Mouse (Mus musculus) testis, adult 2 months (tissue): ENCODE results near the gene Pibf1. TPM values are rescaled to one million over a fixed set of nuclear protein-coding genes. Genes with fewer than 3 reads are reported as not detected.

Experiments
- H3K27ac ChIP-seq: fragments of 200-500 bp; 2 replicates; pipeline ENCODE4 v1.5.1; 2012; ENCODE audit warnings: low read depth, low read length; ENCODE audit not compliant: control insufficient read depth, insufficient read depth
- H3K27me3 ChIP-seq: fragments of 200-500 bp; 2 replicates; pipeline ENCODE4 v1.6.1; 2012; ENCODE audit warnings: mild to moderate bottlenecking, low read length, moderate library complexity; ENCODE audit not compliant: control insufficient read depth, insufficient read depth
- H3K36me3 ChIP-seq: fragments of 200-500 bp; 2 replicates; pipeline ENCODE4 v1.6.1; 2012; ENCODE audit warnings: mild to moderate bottlenecking, low read length; ENCODE audit not compliant: control insufficient read depth, insufficient read depth
- H3K4me1 ChIP-seq: fragments of 200-500 bp; 2 replicates; pipeline ENCODE4 v1.6.1; 2012; ENCODE audit warnings: low read length; ENCODE audit not compliant: control insufficient read depth, insufficient read depth
- H3K4me3 ChIP-seq: fragments of 200-500 bp; 2 replicates; pipeline ENCODE4 v1.5.1; 2012; ENCODE audit warnings: low read depth, mild to moderate bottlenecking, low read length, moderate library complexity, mixed read lengths; ENCODE audit not compliant: control insufficient read depth
- CTCF ChIP-seq: fragments of 200-500 bp; IDR thresholded peaks from 2 replicates; pipeline ENCODE4 v1.5.1; 2012; ENCODE audit warnings: low read depth, mild to moderate bottlenecking, inconsistent platforms, low read length, moderate library complexity; ENCODE audit not compliant: control insufficient read depth, insufficient read depth, insufficient replicate concordance
- POLR2A ChIP-seq: fragments of 200-500 bp; IDR thresholded peaks from 2 replicates; pipeline ENCODE4 v1.6.1; 2012; ENCODE audit warnings: low read depth, mild to moderate bottlenecking, inconsistent platforms, low read length, moderate library complexity; ENCODE audit not compliant: control insufficient read depth
- polyA plus RNA-seq: library from polyadenylated mRNA; depleted of rRNA; stranded (reverse); fragments of >200 nt; gene quantifications from 2 replicates; pipeline ENCODE4 v1.2.3, GENCODE M21; 2012

Pibf1 gene
- polyA plus RNA-seq, 1 experiment, result 7.9 TPM

- Histone ChIP-seq H3K36me3 (peaks cover 1% of the 10 kb centered on the region; the same call in 1 of the 2 replicates), H3K4me1 (peaks cover 4% of the 10 kb centered on the region; the same call in 1 of the 2 replicates), H3K27me3 (no peaks in the 10 kb centered on the region), H3K4me3 (no peak overlapping the region), H3K27ac (no peak overlapping the region)
- TF ChIP-seq CTCF (no peak), POLR2A (no peak)
These were observed 3.8 kb downstream of the Pibf1 start for GRCm38 (mm10) chr14:99103050-99103449.

GRCm38 (mm10) chr14:99104542-99105123, 5.4 kb downstream of the Pibf1 start:
- H3K27me3 ChIP-seq, result no peaks in the 10 kb centered on the region
- no peak overlapping the region for H3K27ac ChIP-seq
- no peak overlapping the region for H3K4me3 ChIP-seq
- H3K4me1 ChIP-seq, result no peaks in the 10 kb centered on the region
- no peak for TF ChIP-seq CTCF
- TF ChIP-seq POLR2A, result no peak
- peaks cover 1% of the 10 kb centered on the region; the same call in 1 of the 2 replicates for H3K36me3 ChIP-seq

GRCm38 (mm10) chr14:99106671-99107070, 7.4 kb downstream of the Pibf1 start:
- H3K4me1 ChIP-seq, result no peaks in the 10 kb centered on the region
- H3K27me3 ChIP-seq, result no peaks in the 10 kb centered on the region
- H3K36me3 ChIP-seq, result peaks cover 1% of the 10 kb centered on the region; the same call in 1 of the 2 replicates
- no peak overlapping the region for H3K4me3 ChIP-seq
- no peak for TF ChIP-seq POLR2A
- no peak for TF ChIP-seq CTCF
- no peak overlapping the region for H3K27ac ChIP-seq

GRCm38 (mm10) chr14:99107631-99108187, 8.5 kb downstream of the Pibf1 start:
- Histone ChIP-seq H3K27ac (no peak overlapping the region), H3K4me1 (no peaks in the 10 kb centered on the region), H3K27me3 (no peaks in the 10 kb centered on the region), H3K4me3 (no peak overlapping the region), H3K36me3 (peaks cover 1% of the 10 kb centered on the region; the same call in 1 of the 2 replicates)
- TF ChIP-seq POLR2A (no peak), CTCF (no peak)

- H3K27me3 ChIP-seq, result no peaks in the 10 kb centered on the region
- H3K4me3 ChIP-seq, result no peak overlapping the region
- H3K4me1 ChIP-seq, result no peaks in the 10 kb centered on the region
- H3K27ac ChIP-seq, result no peak overlapping the region
- H3K36me3 ChIP-seq, result peaks cover 1% of the 10 kb centered on the region; the same call in 1 of the 2 replicates
- TF ChIP-seq POLR2A (no peak), CTCF (no peak)
These were observed 9.5 kb downstream of the Pibf1 start for GRCm38 (mm10) chr14:99108762-99109161.

GRCm38 (mm10) chr14:99117576-99117975, 18.4 kb downstream of the Pibf1 start:
- no peak overlapping the region for H3K4me3 ChIP-seq
- TF ChIP-seq CTCF (no peak), POLR2A (no peak)
- H3K27ac ChIP-seq, result no peak overlapping the region
- H3K36me3 ChIP-seq, result peaks cover 1% of the 10 kb centered on the region; the same call in 1 of the 2 replicates
- no peaks in the 10 kb centered on the region for H3K27me3 ChIP-seq
- no peaks in the 10 kb centered on the region for H3K4me1 ChIP-seq

GRCm38 (mm10) chr14:99121584-99122339, 22.5 kb downstream of the Pibf1 start:
- TF ChIP-seq POLR2A (no peak), CTCF (no peak)
- Histone ChIP-seq H3K4me3 (no peak overlapping the region), H3K27me3 (no peaks in the 10 kb centered on the region), H3K4me1 (no peaks in the 10 kb centered on the region), H3K36me3 (no peaks in the 10 kb centered on the region), H3K27ac (no peak overlapping the region)
